Mouse (Mus musculus) heart, postnatal 0 days (tissue): ENCODE measurements around the gene Srgap1.

Source experiments
- CTCF ChIP-seq: IDR thresholded peaks from 2 replicates; pipeline ENCODE4 v1.5.1; 2016; ENCODE audit warnings: antibody characterized with exemption, control low read depth, low read depth
- EP300 ChIP-seq: IDR thresholded peaks from 2 replicates; pipeline ENCODE4 v1.6.1; 2016; ENCODE audit warnings: antibody characterized with exemption, low read depth

- TF ChIP-seq CTCF (no peak), EP300 (no peak)
Measured at GRCm38 (mm10) chr10:121763191-121763590, 283.9 kb downstream of the Srgap1 start.
